Mouse (Mus musculus) right cerebral cortex, adult 18-20 months (tissue): Measurements from ENCODE around the gene Fam83f.
A peak's percentile ranks its signal among the peaks of the same experiment; 100 is the strongest.

Experiments used
- DNase-seq: peaks from one replicate; pipeline ENCODE4 v3.0.0; 2022; ENCODE audit warnings: mixed read lengths

Fam83f gene

DNA sequence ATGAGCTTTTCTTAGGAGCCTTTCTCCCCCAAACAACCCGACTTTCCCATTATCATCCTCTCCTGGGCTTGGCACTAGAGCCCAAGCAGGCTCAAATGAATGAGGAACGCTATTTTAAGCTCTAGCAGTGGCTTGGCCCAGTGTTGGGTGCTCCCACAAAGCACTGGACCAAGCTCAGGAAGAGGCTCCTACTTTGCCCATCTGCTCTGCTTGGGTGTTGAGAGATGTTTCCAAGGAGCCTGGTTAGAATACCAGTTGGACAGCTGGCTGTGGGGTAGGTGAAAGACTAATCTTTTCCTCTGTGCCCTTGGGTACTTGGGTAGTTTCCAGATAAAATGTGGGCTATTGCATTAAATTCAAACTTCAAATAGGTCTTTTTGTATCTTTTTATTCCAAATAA is 1.2 kb downstream of the Fam83f start:
- peak; percentile 71 for DNase-seq

GRCm38 (mm10) chr15:80673337-80674095 is 1.9 kb downstream of the Fam83f start:
- DNase-seq = no peak

DNA sequence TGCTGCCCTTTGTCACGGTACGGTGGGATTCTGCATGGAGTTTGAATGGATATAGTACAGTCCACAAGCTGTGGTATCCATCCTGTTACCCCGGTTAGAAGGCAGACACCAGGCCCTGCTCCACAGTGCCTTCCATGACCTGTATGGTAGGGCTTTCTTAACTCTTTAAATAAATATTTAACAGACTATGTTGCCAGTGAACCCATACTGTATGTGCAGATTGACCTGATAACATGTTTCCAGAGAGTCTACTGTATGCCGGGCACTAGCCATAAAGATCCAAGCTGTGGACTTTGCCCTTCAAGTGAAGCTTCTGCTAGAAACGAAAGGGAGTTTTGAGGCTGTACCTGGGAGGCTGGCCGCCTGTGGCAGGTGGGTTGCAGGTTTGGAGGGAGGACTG is 3.1 kb downstream of the Fam83f start:
- DNase-seq = no peak

GRCm38 (mm10) chr15:80679515-80680215 is 8.0 kb downstream of the Fam83f start:
- DNase-seq = peak; percentile 64

- no peak for DNase-seq
Observed at GRCm38 (mm10) chr15:80680347-80681030, 8.8 kb downstream of the Fam83f start.

- no peak for DNase-seq
Observed at GRCm38 (mm10) chr15:80681466-80681881, 9.8 kb downstream of the Fam83f start.

DNA sequence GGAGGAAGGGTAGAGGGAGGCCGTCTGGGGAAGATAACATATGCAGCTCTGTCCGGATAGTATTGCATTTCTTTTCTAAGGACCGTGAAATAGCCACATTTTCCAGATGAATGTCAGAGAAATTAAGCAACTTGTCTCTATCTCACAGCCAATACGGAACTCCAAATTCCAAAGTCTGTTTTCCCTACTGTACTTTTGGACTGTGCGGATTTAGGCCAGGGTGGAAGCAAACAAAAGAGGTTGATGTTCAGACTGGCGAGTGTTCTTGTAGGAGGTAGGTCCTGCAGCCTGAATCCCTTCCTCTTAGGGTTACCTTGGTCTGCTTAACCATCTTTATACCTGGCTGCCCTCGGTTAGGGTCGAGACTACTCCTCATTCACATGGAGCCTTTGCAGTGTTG is 10.7 kb downstream of the Fam83f start:
- DNase-seq = no peak

DNA sequence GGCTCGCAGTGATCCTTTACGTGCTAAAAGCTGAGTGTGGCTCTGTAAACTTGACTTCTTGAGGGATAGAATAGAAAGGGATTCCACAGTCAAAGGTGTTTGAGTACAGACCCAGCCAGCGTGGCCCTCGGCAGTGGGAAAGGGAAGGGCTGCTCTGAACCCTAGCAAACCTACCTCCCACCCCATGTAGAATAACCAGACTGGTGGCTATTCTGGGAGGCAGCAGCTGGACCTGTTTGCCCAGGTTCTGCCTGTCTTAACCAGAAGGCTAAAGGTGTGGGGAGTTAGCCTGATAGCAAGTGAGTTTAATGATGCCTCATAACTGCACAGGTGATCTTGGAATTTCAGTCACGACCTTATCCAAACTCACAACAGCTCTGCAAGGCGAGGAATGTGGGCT is 11.5 kb downstream of the Fam83f start:
- no peak for DNase-seq

DNA sequence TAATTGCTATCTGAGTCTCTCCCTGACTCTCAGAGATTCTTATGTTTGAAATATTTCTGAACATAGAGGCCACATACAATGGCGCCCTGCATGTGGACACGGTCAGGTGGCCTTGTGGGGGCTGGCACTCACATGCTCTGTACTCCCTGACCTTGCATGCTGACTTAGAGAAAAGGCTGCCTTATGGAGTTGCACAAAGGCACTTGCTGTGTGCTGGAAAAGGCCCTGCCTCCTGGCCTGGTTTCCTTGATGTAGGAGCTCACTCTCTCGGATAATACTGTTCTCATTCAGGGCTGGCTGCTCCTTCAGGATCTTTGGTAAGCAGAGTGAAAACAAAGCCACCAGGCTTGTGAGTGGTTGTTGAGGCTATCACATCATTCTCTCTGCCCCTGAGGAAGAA is 12.3 kb downstream of the Fam83f start:
- DNase-seq = no peak

DNA sequence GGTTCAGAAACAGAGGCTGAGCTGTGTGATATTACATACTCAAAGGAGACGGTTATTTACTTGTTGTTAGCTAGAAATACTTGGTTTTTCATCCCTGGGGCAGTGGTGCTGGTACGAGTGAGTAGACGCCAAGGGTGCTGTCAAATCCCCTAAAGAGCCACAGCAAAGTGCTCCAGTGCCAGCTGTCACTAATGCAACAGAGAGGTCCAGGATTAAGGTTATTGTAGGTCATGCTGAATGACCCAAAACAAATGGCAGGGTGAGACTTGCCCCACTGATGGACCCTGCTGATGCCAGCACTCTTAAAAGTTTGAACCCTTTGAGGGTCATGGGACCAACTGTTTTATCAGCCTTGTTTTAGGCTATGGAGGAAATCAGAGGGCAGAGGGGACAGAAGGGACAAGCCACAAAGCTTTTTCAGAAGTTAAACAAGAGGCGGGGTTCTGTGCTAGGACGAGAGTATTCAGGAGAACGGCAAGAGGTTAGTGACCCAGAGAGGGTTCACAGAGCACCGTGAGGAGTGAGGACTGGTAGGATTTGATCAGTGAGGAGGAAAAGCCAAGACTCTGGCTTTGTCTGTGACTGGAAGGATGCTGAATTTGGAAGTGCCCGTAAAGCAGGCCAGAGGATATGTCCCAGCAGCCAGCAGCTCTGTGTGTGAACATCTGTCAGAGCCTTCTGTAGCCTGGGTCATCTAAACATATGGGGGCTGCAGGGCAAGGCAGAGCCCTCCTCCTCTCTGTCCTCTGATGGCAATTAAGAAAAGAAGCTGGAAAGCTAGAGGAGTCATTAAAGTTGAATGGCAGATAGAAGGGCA is 13.3 kb downstream of the Fam83f start:
- no peak for DNase-seq

- peak; percentile 52 for DNase-seq
Observed at GRCm38 (mm10) chr15:80685603-80685895, 13.9 kb downstream of the Fam83f start.

DNA sequence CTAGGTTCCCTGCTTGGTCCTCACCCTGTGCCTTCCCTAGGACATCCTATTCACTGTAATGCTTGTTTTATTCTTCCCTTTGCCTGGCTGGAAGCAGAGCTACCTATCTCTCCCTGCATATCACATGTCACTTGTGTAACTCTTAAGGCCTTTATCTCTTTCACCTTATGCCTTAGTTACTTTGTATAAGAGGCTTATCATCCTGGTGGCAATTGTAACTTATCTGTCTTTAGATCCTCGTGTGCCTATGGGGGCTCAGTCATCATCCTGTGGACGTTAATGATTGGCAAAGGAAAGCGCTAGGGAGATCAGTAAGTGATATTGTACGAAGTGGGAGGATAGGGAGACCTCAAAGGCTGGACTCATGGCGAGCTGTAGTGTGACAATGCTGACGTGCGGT is 16.9 kb downstream of the Fam83f start:
- DNase-seq = no peak

- DNase-seq = no peak
Observed at GRCm38 (mm10) chr15:80693492-80693891, 21.8 kb downstream of the Fam83f start.

DNA sequence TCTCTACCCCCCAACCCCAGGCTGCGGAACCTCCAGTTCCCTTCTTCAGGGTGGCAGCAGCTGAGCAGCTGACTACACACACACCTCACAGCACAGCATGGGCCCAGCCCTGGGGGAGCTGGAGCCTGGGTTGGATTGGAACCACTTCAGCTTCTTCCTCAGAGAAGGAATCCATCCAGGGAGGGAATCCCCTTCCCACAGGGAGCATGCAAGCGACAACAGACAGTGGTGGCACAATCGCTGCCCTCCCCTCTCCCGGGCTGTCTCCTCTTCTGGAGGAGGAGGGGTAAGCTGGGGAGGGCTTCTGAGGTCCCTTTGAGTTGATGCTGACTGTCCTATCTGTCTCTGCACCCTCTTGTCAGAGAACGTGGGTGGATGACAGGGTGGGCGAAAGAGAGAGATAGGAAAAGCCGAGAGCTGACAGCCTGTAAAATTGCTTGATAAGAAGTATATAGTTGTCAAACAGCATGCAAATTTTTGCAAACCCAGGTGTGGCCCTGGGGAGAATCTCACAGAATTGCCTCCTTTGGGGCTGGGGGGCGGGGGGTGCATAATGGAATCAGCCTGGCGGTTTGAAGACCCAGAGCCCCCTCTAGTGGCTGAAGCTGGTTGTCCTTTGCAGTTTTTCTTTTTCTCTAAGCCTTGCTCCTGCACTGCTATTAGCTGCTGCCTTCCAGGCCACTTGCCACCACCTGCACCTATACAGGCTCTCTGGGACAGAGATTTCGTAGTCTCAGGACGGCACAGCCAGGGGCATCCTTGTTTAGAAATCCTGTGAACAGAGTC is 22.7 kb downstream of the Fam83f start:
- DNase-seq = peak; percentile 65

GRCm38 (mm10) chr15:80697564-80697963 is 25.9 kb downstream of the Fam83f start:
- no peak for DNase-seq

DNA sequence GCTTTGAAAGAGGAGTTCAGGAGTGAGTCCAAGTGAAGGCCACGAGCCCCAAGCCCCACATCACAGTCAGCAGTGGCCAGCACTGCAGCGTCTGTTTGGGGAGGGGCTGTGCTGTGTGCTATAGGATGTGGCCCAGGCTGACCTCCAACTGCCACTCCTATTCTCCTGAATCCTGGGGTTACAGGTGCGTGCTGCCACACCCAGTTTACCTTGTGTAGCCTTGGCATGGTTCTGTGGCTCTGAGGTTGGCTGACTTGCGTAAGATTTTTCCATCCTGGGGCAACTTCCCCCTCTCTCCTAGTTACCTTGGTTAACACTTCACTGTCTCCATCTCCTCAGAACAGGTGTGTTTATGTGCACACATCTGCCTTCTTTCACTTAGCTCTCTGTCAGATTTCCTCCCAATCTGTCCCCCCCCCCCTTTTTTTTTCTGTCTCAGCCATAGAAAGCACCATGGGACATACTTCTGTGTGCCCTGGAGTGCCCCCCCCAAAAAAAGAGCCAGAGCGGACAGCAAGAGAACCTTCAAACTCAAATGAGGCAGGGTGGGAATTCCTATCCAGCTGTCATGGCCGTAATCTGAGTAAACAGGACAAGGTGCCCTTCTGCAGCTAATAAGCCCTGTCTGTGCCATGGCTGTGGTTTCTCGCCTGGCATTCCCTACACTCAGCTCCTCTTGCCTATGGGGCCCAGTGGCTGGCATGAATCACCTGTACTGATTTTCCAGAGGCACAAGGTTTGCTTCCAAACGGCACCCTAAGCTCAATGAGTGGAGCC is 30.0 kb downstream of the Fam83f start:
- DNase-seq = no peak

DNA sequence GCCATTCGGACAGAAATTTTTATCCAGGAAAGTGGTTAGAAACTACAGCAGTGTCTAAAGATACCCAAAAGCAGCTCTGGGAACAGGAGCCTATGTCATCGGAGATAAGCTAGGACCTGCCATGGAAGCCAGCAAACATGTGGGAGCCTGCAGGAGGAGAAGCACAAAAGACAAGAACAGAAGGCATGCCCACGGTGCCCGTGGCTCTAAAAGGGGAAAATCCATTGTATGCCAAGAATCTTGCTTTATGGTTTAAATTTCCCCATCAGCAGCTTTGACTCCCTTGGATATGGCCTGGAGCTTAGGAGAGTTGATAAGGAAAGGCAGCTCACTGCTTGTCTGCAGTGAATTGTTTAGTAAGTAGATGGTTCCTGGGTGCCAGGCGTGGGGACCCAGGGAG is 31.3 kb downstream of the Fam83f start:
- no peak for DNase-seq

DNA sequence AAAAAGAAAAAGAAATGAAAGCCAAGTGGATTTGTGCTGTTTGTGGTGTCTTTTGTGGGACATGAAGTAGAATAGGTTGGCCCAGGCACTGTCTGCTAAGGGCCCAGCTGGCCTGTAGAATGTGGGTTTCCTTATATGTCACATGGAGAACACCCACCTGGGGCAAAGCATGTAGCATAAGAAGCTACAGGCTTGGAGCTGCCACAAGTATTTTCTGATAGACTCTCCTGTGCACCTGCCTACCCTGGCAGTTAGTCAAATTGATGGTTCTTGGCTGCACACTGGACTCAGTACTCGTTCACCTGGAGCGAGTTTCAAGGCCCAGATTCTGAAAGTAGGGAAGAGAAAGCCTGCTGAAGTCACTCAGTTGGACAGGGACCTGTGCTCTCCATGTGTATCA is 31.8 kb downstream of the Fam83f start:
- DNase-seq = no peak

GRCm38 (mm10) chr15:80704267-80704666 is 32.6 kb downstream of the Fam83f start:
- DNase-seq = peak; percentile 80

- peak; percentile 83 for DNase-seq
Observed at GRCm38 (mm10) chr15:80705828-80706549, 34.3 kb downstream of the Fam83f start.

GRCm38 (mm10) chr15:80706596-80706995 is 34.9 kb downstream of the Fam83f start:
- no peak for DNase-seq
